ENCODE assay signal across 7 mouse cellular contexts in the genomic region with DNA sequence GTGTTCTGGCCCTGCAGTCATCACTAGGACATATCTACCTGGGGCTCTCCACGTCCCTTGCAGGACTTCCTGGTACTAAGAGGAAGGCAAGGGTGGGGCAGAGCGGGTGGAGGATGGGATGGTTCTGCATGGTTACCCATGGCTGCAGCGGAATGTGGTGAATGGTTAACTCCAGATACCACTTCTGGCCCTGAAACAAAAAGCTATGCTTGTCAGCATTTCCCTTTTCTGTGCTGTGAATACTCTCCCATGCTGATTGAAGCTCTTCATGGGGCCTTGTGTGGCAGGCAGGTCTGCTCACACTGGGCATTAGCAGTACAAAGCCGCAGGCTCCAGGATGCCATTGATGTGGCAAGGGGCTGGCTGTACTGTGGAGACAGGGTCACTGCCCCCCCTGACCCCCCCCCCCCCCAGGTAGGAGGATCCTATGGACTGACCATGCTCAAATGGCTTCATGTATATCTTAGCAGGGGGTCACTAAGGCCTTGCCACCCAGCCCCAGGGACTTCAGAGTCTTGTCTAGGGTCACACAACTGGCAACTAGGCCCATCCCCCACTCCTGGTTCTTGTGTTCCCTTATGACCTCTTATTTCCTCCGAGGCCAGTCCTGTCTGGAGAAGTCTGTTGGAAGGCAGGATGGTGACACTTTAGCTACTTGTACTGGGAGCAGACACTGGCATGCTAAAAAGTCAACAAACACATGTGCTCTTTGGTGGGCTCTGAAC.
DNase-seq lines count a peak whose midpoint lies in the region; ATAC-seq and TF ChIP-seq lines count a peak whose summit lies in the region.

No protein-coding gene starts in this region.

- TF ChIP-seq CTCF in hindbrain, postnatal 0 days (IDR thresholded peaks at IDR 0.05; ENCODE audit: low read depth), result no peak

- H3K4me2 ChIP-seq in hindbrain, postnatal 0 days (ENCODE audit: low read depth, low read length), result no peak overlapping the region
- H3K4me2 ChIP-seq in liver, embryonic 13.5 days, result no peak overlapping the region

- no peaks in the 10 kb centered on the region for H3K27me3 ChIP-seq in hindbrain, postnatal 0 days (ENCODE audit: insufficient read depth, low read length)
- H3K27me3 ChIP-seq in liver, embryonic 13.5 days, result no peaks in the 10 kb centered on the region

- H3K4me3 ChIP-seq in hindbrain, postnatal 0 days (ENCODE audit: low read length), result no peak overlapping the region
- H3K4me3 ChIP-seq in liver, embryonic 13.5 days (replicated peaks), result no peak overlapping the region

- no peaks in the 10 kb centered on the region for H3K4me1 ChIP-seq in hindbrain, postnatal 0 days (ENCODE audit: insufficient read depth, low read length)
- H3K4me1 ChIP-seq in liver, embryonic 13.5 days (replicated peaks), result peaks cover 25% of the 10 kb centered on the region

- no peak overlapping the region for H3K9ac ChIP-seq in hindbrain, postnatal 0 days (replicated peaks; ENCODE audit: low read length)
- no peak overlapping the region for H3K9ac ChIP-seq in liver, embryonic 13.5 days

- no peaks in the 10 kb centered on the region for H3K9me3 ChIP-seq in hindbrain, postnatal 0 days (ENCODE audit: low read length)
- no peaks in the 10 kb centered on the region for H3K9me3 ChIP-seq in liver, embryonic 13.5 days (replicated peaks)

- peak; percentile 76 for DNase-seq in embryo, embryonic 10 days (ENCODE audit: low spot score)
- no peak for DNase-seq in hindbrain, postnatal 0 days (ENCODE audit: low spot score)
- no peak for DNase-seq in liver, embryonic 13.5 days
- DNase-seq in spleen, adult 12 weeks (ENCODE audit: low spot score), result peak; percentile 46
- DNase-seq in right cerebral cortex, postnatal 10 days (ENCODE audit: low spot score in 2 of 2), result no peak
- no peak for DNase-seq in testis, postnatal 14 days (ENCODE audit: low spot score)
- DNase-seq in left cerebral cortex, postnatal 4 days, result no peak

- no peaks in the 10 kb centered on the region for H3K36me3 ChIP-seq in hindbrain, postnatal 0 days (ENCODE audit: insufficient read depth, low read length)
- H3K36me3 ChIP-seq in liver, embryonic 13.5 days, result no peaks in the 10 kb centered on the region

- intact Hi-C loops in left cerebral cortex, postnatal 4 days (cut with DNase I), result no loop called here

- ATAC-seq in hindbrain, postnatal 0 days, result 0 out of 2 replicates have a peak, but pooled peaks have one; percentile 21
- peak; percentile 46; the same call in 1 of the 2 replicates for ATAC-seq in liver, embryonic 13.5 days (ENCODE audit: low read depth)

- WGBS in hindbrain, postnatal 0 days, result 20% methylated on average over 5 of the region's 5 CpGs
- WGBS in liver, embryonic 13.5 days (ENCODE audit: insufficient replicate concordance), result 37% methylated on average over 5 of the region's 5 CpGs

- no peak overlapping the region for H3K27ac ChIP-seq in hindbrain, postnatal 0 days
- H3K27ac ChIP-seq in liver, embryonic 13.5 days, result no peak overlapping the region

Comparison
In these comparisons a context has a peak if more than half of its experiments do, and no peak if none do; other contexts are left out.
1. DNase-seq: peak in embryo, embryonic 10 days (single experiment) and spleen, adult 12 weeks (single experiment); none in hindbrain, postnatal 0 days (single experiment), liver, embryonic 13.5 days (single experiment), right cerebral cortex, postnatal 10 days (0 of 2), testis, postnatal 14 days (single experiment) and left cerebral cortex, postnatal 4 days (single experiment).